Mouse (Mus musculus) MEL (cell line): ENCODE measurements around the gene Gnaq.

Source experiments
- CHD2 ChIP-seq: IDR thresholded peaks from 2 replicates; pipeline ENCODE4 v1.6.1; 2011; ENCODE audit warnings: low read length, improper control_type of control experiment
- CTCF ChIP-seq, 3 experiments: IDR thresholded peaks in 2 of 3; conservative IDR thresholded peaks in 1 of 3; 2 replicates each; pipeline ENCODE4 v1.5.1; 2011 to 2012; ENCODE audit warnings: low read length in 3 of 3, low read depth in 2 of 3, mild to moderate bottlenecking in 2 of 3, improper control_type of control experiment in 1 of 3, inconsistent platforms in 1 of 3, mixed read lengths in 1 of 3, moderate library complexity in 1 of 3; ENCODE audit not compliant: control insufficient read depth in 1 of 3, insufficient read depth in 1 of 3, poor library complexity in 1 of 3, severe bottlenecking in 1 of 3
- EP300 ChIP-seq, 2 experiments: IDR thresholded peaks; 2 replicates each; pipeline ENCODE4 v1.6.1; 2011; ENCODE audit warnings: improper control_type of control experiment in 2 of 2, low read length in 2 of 2, low read depth in 1 of 2, mild to moderate bottlenecking in 1 of 2
- ETS1 ChIP-seq: IDR thresholded peaks from 2 replicates; pipeline ENCODE4 v1.6.1; 2012; ENCODE audit warnings: low read depth, mild to moderate bottlenecking, inconsistent platforms, low read length, improper control_type of control experiment, moderate library complexity
- GATA1 ChIP-seq: IDR thresholded peaks from 2 replicates; pipeline ENCODE4 v1.6.1; 2011; ENCODE audit warnings: low read depth, low read length, improper control_type of control experiment
- HCFC1 ChIP-seq: IDR thresholded peaks from 2 replicates; pipeline ENCODE4 v1.6.1; 2012; ENCODE audit warnings: low read depth, mild to moderate bottlenecking, inconsistent platforms, low read length, improper control_type of control experiment, moderate library complexity
- MAFK ChIP-seq: IDR thresholded peaks from 2 replicates; pipeline ENCODE4 v1.6.1; 2011; ENCODE audit warnings: low read depth, mild to moderate bottlenecking, low read length, improper control_type of control experiment, borderline replicate concordance
- MXI1 ChIP-seq: IDR thresholded peaks from 2 replicates; pipeline ENCODE4 v1.6.1; 2011; ENCODE audit warnings: mild to moderate bottlenecking, low read depth, low read length, improper control_type of control experiment
- POLR2A ChIP-seq, 2 experiments: IDR thresholded peaks; 2 replicates each; pipeline ENCODE4 v1.6.1; 2011 to 2012; ENCODE audit warnings: low read length in 2 of 2, mild to moderate bottlenecking in 2 of 2, control low read depth in 1 of 2, improper control_type of control experiment in 1 of 2, low read depth in 1 of 2, moderate library complexity in 1 of 2; ENCODE audit not compliant: control insufficient read depth in 1 of 2, insufficient read depth in 1 of 2, poor library complexity in 1 of 2
- TAL1 ChIP-seq: IDR thresholded peaks from 2 replicates; pipeline ENCODE4 v1.6.1; 2012; ENCODE audit warnings: mild to moderate bottlenecking, inconsistent platforms, low read length, moderate library complexity, mixed read lengths
- TCF12 ChIP-seq: IDR thresholded peaks from 2 replicates; pipeline ENCODE4 v1.6.1; 2014; ENCODE audit warnings: low read depth, mild to moderate bottlenecking, inconsistent platforms, low read length, improper control_type of control experiment, moderate library complexity

GRCm38 (mm10) chr19:16353701-16354136 is 221.1 kb downstream of the Gnaq start:
- no peak for TF ChIP-seq HCFC1
- TF ChIP-seq CTCF (IDR thresholded peaks at IDR 0.05 in 2 of 3, conservative IDR thresholded peaks at IDR 0.05 in 1 of 3; ENCODE audit: control insufficient read depth in 1 of 3, insufficient read depth in 1 of 3, low read depth in 2 of 3, low read length in 3 of 3, poor library complexity in 1 of 3, severe bottlenecking in 1 of 3), result peak in 2 of 3 experiments; percentile 64 to 87; a peak in 4 of 6 replicates
- no peak for TF ChIP-seq MXI1
- no peak for TF ChIP-seq GATA1
- TF ChIP-seq EP300 (IDR thresholded peaks at IDR 0.05; ENCODE audit: low read depth in 1 of 2, low read length in 2 of 2), result no peak
- TF ChIP-seq TCF12, result no peak
- no peak for TF ChIP-seq CHD2
- TF ChIP-seq POLR2A (IDR thresholded peaks at IDR 0.05; ENCODE audit: control insufficient read depth in 1 of 2, insufficient read depth in 1 of 2, low read depth in 1 of 2, low read length in 2 of 2, poor library complexity in 1 of 2), result no peak
- no peak for TF ChIP-seq TAL1
- TF ChIP-seq ETS1, result no peak
- TF ChIP-seq MAFK, result no peak
